Mouse (Mus musculus): ENCODE data around the gene Bsg.

Gene Bsg

DNA sequence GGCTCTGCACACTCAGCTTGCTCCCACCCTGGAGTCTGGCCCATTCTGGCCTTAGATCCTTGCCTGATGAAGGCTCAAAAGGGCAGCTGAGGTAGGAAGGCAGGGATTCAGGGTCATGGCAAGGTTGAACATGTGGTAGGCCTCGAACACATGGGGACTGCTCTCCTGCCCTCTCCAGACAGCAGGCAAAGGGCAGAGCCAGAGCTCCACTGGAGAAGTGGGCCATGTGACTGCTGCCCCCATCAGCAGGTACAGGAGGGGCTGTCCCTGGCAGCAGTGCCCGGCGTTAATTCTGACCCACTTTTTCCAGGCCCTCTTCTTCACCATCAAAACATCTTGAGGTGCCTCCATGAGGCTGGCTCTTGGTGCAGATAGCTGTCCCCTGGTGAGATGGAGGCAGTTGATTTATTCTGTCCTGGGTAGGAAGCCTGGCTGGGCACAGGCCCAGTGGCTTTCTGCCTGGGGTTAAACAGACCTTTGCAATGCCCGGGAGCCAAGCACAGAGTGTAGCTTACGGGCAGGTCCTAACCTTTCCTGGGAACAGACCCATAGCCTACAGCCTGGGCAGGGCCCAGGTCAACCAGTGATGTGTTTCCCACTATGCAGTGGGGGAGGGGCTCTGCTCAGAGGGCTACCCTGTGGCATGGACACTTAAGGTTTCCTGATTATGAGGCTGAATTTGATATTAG is 2.3 kb downstream of the Bsg start:
- DNase-seq, result no peak

DNA sequence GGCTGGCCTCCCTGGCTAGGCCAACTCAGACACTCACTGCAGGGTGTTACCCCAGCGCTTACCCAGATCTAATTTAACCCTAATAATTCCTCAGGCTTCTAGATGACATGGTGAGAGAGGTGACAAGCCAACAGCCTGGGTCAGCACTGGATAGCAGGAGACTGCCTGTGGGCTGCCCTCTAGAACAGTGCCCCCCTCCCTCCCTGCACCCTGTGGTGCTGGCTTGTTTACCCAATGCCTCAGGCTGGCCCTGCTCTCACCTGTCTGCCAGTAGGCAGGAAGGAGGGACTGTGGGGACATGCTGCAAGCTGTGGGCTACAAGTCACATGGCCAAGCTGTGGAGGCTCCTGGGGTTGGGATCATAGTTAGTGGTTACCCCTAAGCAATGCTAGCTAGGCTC is 2.9 kb downstream of the Bsg start:
- DNase-seq, result no peak

DNA sequence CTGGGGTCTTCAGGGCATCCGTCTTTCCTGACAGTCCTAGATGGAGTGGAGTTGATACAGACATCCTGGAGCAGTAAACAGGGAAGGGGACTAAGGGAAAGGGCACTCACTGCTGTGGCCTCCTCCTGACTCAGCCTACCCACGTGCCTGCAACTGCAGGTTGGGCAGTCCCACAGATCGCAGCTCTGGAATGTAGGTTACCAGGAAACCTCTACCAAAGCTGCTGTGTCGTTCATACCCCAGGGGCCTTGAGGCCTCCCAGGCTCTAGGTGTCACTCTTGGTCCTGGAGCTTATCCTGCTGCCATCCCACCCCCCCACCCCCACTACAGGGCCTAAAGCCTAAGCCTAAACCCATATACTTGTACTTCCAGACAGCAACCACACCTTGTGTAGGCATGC is 3.5 kb downstream of the Bsg start:
- no peak for DNase-seq

DNA sequence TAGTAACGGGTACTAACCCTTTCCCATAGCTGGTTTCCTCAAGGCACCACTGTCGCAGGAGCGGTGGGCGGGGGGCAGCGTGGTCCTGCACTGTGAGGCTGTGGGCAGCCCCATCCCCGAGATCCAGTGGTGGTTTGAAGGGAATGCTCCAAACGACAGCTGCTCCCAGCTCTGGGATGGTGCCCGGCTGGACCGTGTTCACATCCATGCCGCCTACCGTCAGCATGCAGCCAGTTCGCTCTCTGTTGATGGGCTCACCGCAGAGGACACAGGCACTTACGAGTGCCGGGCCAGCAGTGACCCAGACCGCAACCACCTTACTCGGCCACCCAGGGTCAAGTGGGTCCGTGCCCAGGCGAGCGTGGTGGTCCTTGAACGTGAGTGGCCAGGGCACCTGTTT is 4.4 kb downstream of the Bsg start:
- no peak for DNase-seq

DNA sequence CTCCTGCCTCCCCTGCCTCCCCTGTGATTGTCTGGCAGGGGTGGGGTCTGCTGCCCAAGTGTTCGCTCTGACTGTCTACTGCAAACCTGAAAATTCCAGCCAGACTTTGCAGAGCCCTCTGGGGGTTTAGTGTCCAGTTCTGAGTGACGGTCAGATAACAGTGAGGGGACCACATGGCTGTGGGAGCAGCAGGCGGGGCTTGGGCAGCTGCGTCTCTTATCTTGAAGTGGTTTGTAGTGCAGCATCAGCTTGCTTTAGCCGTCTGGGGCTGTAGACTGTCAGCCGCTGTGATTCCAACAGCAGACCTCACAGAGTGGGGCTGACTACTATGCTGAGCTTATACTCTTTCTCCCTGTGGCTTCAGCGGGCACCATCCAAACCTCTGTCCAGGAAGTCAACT is 5.0 kb downstream of the Bsg start:
- no peak for DNase-seq

DNA sequence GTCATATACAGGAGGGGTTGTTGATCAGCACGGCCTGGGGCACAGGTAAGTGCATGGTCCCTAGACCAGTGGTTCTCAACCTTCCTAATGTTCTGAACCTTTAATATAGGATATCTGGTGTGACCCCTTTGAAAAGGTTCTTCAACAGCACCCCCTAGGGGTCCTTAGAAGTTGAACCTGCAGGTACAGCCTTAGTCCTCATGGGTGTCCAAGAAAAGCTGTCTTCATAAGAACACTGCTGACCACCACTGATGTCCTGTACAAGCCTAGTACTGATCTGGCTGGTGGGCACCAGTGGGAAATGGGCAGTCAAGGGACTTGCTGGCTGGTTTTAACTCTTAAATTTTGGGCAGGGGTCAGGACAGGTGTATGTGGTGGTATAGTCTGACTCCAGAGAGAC is 7.7 kb downstream of the Bsg start:
- peak; percentile 52 for DNase-seq

DNA sequence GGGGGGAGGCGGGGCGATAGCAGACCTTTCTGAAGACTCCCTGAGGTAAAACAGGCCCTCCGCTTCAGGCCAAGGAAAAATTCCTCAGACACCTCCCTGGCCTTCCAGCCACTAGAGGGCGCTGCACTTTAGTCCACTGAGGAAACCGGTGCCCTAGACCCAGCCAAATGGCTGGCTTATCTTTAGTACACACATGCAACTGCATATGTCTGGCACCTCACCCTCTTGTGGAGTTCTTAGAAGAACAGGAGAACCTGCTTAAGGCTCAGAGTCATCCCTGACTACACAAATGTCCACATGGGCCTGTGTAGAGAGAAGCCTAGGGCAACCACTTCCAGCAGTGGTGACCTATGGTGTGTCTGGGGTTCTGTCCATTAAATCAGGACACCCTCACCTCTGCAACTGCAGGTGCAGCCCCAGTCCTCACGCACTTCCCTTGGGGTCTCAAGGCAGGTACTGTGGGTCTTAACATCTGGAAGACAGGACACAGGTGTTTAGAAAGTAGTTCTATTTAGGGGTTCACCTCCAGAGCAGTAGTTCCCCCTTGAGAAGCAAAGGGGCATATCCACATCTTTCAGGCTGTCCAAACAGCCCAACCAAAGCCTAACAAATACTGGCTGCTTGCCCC is 8.3 kb downstream of the Bsg start:
- peak; percentile 78 for DNase-seq

DNA sequence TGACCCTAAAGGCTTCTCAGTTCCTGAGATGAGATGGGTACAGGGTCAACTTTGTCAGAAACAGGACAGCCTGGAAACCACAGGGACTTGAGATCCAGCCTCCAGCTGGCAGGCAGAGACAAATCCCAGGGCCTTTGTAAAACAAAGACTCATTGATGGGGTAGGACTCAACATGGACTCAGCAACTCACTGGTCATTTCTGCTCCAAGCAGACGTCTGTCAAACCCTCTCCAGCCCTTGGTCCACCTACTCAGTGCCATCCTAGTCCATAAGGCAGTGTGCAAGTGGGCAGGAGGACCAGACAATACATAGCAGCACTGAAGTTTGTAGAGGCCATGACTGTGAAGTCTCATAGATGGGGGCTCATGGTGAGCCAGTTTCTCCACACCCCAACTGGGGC is 8.9 kb downstream of the Bsg start:
- no peak for DNase-seq

DNA sequence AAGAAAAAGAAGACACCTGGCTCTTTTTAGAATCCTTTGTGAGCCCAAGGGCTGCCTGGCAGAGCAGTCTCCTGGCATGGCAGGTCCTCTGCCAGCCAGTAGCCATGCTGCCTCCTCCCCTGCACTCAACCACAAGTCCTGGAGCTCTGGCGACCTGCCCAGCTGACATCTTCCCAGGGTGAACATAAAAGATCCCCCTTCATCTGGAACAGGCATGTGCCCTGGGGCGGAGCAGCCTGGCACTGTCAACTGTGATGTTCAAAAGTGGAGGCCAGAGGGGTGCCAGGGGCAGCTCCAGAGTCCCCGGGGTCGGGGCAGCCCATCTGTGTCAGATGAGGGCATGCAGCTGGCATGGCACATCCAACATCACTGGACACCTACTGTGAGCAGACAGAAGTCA is 10.7 kb downstream of the Bsg start:
- no peak for DNase-seq

DNA sequence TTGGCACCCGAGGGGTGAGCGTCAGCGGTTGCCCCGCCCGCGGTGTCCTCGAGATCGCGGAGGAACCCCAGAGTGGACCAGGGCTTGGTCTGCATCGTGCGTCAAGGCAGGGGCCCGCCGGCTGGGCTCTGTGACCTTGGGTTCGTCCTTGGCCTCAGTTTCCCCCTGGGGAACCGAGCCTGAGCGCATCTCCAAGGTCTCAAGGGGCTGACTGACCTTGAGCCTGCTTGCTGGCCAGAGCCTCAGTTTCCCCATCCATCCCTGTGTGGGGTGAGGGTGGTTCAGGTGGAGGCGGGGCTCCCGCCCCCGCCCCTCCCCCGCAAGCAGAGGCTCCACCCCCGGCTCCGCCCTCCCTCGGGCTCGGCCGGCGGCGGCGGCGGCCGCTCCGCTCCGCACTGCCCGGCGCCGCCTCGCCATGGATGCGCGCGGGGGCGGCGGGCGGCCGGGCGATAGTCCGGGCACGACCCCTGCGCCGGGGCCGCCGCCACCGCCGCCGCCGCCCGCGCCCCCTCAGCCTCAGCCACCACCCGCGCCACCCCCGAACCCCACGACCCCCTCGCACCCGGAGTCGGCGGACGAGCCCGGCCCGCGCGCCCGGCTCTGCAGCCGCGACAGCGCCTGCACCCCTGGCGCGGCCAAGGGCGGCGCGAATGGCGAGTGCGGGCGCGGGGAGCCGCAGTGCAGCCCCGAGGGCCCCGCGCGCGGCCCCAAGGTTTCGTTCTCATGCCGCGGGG is 12.1 kb downstream of the Bsg start, which contains the start of gene Hcn2:
Gene Hcn2 (plus strand): TSS at position 381 of the 734 bp plus-strand sequence.
- no peak for DNase-seq

DNA sequence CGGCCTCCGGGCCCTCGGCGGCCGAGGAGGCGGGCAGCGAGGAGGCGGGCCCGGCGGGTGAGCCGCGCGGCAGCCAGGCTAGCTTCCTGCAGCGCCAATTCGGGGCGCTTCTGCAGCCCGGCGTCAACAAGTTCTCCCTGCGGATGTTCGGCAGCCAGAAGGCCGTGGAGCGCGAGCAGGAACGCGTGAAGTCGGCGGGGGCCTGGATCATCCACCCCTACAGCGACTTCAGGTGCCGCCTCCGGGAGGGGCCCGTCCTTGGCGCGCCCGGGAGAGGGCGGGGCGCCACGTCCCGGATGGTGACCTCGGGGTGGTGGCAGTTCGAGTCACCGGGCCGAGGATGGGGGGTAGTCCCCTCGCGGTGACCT is 12.7 kb downstream of the Bsg start:
- DNase-seq, result no peak

DNA sequence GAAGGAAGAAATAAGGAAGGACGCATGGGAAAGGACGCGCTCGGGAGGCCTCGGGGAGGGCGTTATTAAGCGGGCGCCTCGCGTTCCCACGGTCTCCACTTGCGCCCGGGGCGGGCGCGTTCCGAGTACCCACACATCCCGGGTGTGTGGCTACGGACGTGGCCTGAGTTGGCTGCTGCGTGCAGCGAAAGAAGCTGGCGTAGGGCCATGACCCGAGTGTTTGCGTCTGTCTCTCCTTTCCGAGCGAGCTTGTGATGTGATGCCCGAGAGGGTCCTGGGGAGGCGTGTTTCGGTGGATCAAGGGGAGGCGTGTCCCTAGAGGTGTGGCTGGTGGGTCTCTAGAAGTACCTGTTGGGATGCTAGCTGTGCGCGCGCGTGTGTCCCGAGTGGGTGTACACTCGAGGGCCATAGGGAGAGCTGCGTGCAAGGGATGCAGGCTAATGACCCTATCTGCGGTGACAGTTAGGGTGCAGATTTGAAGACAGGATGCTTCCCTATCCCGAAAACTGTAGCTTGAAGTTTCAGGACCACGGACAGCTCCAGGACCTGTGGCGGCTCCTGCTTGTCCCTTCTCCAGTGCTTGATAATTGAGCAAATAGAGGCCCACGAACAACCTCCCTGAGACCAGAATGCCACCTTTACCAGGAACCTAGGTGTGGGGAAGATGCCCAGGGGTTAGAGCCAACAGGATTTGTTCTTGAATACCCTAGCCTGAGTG is 13.5 kb downstream of the Bsg start:
- DNase-seq, result peak; percentile 67

DNA sequence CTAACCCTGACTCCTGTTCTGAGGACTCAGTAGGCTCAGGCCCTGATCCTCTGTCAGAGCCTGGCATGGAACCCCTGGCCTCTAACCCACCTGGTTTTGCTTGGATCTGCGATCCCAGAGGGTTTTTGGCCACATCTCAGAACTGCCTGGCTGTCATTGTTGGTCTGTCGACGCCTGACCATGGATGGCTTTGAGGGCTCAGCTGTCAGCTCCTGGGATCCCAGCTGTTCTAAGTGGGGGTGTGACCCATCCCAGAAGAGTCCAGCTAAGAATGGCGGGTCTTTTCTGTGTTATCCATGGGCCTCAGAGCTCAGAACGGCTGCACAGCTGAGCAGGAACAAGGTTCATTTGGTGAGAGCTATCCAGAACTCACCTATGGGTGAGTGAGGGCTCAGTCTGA is 16.8 kb downstream of the Bsg start:
- no peak for DNase-seq

DNA sequence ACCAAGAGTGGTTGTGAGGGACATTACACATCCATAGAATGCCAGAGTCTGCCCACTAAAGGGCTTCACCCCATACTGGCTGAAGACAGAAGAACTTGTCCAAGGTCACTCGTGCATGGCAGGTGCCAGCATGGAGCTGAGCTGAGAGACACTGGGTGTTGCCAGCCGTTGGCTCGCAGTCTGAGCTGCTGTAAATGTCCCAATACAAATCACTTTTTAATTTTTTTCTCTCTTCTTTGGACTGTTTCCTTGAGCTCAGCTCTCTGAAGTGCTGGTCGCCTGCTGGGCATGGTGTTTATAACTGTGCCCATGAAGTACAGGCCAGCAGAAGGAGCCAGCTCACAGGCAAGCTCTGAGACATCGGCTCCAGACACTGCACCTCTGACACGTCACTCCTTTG is 18.8 kb downstream of the Bsg start:
- no peak for DNase-seq

DNA sequence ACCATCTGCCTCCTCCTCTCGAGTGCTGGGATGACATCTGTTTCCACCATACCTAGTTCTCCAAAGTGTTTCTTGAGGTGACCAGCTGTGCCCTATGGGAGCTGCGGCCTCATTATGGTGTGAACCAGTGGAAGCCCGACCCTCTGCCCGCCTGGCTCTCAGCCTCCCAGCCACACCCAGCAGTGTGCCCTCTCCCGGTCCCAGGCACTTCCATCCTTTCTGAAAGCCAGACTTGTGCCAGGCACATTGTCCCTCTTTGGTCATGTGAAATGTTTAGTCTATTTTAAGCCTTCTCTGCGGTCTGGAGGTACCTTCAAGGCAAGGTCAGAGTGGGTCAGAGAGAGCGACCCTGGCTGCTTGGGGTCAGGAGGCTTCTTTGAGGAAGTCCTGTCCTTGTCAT is 19.4 kb downstream of the Bsg start:
- no peak for DNase-seq

DNA sequence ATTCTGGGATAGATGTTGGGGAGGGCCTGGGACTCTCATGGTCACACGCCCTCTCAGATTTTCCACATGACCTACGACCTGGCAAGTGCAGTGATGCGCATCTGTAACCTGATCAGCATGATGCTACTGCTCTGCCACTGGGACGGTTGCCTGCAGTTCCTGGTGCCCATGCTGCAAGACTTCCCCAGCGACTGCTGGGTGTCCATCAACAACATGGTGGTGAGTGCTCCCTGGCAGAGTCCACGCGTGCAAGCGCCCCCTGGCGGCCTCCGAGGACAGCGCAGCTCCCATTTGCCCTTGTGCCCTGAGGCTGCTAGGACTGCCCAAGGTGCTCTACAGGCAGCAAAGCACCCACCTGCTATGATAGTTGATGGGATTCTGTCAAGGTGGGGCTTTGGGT is 21.8 kb downstream of the Bsg start:
- peak; percentile 69 for DNase-seq

DNA sequence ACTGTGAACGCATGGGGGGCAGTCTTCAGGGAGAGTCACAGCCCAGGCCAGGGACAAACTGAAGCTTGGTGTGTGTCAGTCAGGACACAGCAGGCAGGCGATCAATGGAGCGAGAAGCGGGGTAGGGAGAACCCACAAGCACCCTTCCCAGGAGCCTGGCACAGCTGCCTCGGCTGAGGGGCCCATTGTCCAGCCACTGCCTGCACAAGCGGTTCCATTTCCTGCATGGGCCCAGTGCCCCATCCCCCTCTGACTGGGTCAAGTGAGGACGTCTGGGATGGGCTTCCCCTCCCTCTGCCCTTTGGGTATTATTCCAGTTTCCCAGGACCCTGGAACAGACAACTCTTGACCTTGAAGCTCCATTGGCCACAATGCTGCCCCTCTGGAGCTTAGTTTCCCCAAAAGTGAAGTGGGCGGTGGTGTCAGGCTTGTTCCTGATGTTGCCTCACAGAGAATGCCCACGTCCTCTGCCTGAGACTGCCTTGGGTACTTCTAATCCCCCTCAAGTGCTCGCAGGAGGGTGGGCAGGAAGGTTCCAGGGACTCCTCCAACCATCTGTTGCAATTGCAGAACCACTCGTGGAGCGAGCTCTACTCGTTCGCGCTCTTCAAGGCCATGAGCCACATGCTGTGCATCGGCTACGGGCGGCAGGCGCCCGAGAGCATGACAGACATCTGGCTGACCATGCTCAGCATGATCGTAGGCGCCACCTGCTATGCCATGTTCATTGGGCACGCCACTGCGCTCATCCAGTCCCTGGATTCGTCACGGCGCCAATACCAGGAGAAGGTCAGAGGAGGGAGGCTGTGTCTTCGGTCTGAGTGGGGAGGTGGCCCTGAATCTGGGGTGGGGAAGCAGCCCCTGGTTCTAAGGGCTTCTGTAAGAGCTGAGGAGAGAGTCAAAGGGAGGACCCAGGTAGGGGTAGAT is 24.3 kb downstream of the Bsg start:
- DNase-seq, result no peak

DNA sequence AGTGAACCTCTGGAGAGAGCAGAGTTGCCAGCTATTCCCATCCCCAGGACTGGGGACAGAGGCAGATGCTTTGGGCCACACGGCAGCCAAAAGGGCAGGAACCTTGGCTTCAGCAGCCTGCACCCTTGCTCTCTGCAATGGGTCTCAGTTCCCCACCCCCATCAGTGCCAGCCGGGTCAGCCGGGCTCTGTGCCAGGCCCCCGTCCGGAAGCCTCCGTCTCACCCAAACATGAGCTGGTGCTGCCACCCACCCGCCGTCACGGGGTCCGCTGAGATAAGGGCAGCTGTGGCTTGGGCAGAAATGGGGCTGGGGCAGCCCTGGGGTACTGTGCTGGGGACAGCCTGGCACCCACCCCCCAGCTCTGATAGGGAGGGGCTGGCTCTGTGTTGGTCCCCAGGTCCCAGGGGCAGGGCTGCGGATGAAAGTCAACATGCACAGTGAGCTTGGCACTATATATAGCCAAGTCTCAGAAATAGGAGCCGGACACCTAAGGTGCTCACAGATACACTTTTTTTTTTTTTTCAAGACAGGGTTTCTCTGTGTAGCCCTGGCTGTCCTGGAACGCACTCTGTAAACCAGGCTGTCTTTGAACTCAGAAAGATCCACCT is 25.2 kb downstream of the Bsg start:
- no peak for DNase-seq

DNA sequence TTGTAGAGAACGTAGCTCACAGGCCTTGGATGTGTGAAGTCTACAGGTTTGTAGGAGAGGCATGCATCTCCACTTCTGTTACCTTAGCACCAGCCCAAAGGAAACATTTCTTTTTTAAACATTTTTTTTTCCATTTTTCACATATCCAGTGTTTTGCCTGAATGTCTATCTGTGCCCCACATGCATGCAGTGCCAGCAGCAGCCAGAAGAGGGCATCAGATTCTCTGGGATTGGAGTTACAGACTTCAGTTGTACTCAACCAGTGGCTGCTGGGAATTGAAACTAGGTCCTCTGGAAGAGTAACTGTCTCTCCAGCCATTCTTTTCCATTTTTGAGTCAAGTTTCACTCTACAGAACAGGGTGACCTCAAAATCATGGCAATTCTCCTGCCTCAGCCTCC is 28.2 kb downstream of the Bsg start:
- DNase-seq, result peak; percentile 65

DNA sequence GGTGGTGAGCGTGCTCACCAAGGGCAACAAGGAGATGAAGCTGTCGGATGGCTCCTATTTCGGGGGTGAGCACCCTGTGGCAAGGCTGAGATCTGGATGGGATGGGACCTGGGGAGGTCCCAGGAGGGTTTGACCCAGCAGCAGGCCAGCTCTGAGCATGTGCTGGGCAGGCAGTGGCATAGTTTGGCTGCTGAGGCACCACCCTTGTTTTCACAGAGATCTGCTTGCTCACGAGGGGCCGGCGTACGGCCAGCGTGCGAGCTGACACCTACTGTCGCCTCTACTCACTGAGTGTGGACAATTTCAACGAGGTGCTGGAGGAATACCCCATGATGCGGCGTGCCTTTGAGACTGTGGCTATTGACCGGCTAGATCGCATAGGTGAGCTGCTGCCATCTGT is 29.6 kb downstream of the Bsg start:
- no peak for DNase-seq

DNA sequence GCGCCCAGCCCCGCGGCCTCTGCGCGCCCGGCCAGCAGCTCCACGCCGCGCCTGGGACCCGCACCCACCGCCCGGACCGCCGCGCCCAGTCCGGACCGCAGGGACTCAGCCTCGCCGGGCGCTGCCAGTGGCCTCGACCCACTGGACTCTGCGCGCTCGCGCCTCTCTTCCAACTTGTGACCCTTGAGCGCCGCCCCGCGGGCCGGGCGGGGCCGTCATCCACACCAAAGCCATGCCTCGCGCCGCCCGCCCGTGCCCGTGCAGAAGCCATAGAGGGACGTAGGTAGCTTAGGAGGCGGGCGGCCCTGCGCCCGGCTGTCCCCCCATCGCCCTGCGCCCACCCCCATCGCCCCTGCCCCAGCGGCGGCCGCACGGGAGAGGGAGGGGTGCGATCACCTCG is 31.1 kb downstream of the Bsg start:
- DNase-seq, result no peak

DNA sequence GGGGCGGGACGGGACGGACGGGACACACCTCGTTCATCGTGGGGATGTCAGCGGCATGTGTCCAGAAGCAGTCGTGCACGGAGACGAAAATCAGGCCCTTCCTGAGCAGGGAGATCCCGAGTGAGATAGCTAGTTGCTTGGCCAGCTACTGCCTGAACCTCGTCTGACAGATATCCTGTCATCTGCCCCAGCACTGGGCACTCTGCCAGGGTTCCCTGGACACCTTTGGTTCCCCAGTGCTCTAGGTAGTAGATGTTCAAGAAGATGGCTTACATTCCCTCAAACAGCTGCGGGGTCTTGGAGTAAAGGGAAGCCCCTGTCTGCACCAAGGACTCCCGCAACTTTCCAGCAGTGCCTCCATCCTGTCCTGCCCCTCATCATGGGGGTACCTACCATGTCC is 32.4 kb downstream of the Bsg start:
- DNase-seq, result no peak

Data from thymus, postnatal 14 days (tissue).